Mouse (Mus musculus) heart, embryonic 13.5 days (tissue): Measurements from ENCODE around the gene Muc5ac. TPM values are rescaled to one million over a fixed set of nuclear protein-coding genes. Genes with fewer than 3 reads are reported as not detected.

Experiments
- ATAC-seq: fragments of 200-750 bp; cut with Nextera tagmentation; 2 replicates; pipeline ENCODE4 v1.8.0; 2017; ENCODE audit warnings: moderate TSS enrichment; ENCODE audit not compliant: insufficient number of reproducible peaks, low FRiP score, low TSS enrichment; ENCODE audit errors: extremely low read depth
- H3K27ac ChIP-seq: fragments of 300-500 bp; sonication (generic); replicated peaks from 2 replicates; pipeline ENCODE4 v1.5.1; 2015; ENCODE audit warnings: moderate library complexity, mild to moderate bottlenecking, inconsistent platforms
- H3K27me3 ChIP-seq: fragments of 300-500 bp; sonication (generic); replicated peaks from 2 replicates; pipeline ENCODE4 v1.6.1; 2015; ENCODE audit warnings: mild to moderate bottlenecking, inconsistent platforms
- H3K36me3 ChIP-seq: fragments of 300-500 bp; sonication (generic); 2 replicates; pipeline ENCODE4 v1.6.1; 2015; ENCODE audit warnings: mild to moderate bottlenecking, inconsistent platforms
- H3K4me1 ChIP-seq: fragments of 300-500 bp; sonication (generic); 2 replicates; pipeline ENCODE4 v1.6.1; 2015; ENCODE audit warnings: inconsistent platforms
- H3K4me2 ChIP-seq: fragments of 300-500 bp; sonication (generic); 2 replicates; pipeline ENCODE4 v1.6.1; 2015; ENCODE audit warnings: inconsistent platforms, mild to moderate bottlenecking, moderate library complexity
- H3K4me3 ChIP-seq: fragments of 300-500 bp; sonication (generic); 2 replicates; pipeline ENCODE4 v1.5.1; 2015; ENCODE audit warnings: moderate library complexity, mild to moderate bottlenecking, inconsistent platforms
- H3K9ac ChIP-seq: fragments of 300-500 bp; sonication (generic); 2 replicates; pipeline ENCODE4 v1.6.1; 2015; ENCODE audit warnings: inconsistent platforms, mild to moderate bottlenecking, moderate library complexity
- H3K9me3 ChIP-seq: fragments of 300-500 bp; sonication (generic); 2 replicates; pipeline ENCODE4 v1.6.1; 2016; ENCODE audit warnings: inconsistent platforms
- WGBS: fragments of 180-500 bp; shearing (Covaris S2); methylation state at CpG from one replicate; pipeline ENCODE4 v1.1.7; 2015; ENCODE audit warnings: mixed read lengths; 5-methylcytosine and 5-hydroxymethylcytosine counted together
- polyA plus RNA-seq: library from polyadenylated mRNA; unstranded; fragments of >200 nt; fragmentation: Nextera tagmentation; extraction: Ambion mirVana; gene quantifications from 2 replicates; pipeline ENCODE4 v1.2.1, GENCODE M21; 2015

Muc5ac gene
- polyA plus RNA-seq, 1 experiment from 2014 or later: not detected

DNA sequence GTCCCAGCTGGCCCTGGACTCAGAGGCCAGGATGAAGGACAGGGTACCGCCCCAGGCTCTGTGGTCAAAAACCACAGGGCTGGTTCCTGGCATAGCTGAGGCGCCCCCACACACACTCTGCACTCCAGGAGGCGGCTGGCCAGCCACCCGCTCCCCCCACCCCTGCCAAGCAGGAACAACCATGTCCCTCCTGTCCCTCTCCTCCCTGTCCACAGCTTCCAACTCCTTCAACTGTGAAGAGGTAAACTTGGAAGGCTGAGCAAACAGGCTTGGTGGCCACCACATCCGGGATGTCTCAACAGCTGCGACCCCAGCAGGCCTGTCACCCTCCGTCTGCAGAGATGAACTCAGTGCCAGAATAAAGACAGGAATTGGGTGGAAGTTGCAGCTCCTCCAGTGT is 47.2 kb downstream of the Muc5ac start:
- Histone ChIP-seq H3K36me3 (no peaks in the 10 kb centered on the region), H3K4me2 (no peak overlapping the region), H3K4me3 (no peak overlapping the region), H3K9me3 (no peaks in the 10 kb centered on the region), H3K4me1 (peaks cover 42% of the 10 kb centered on the region), H3K27ac (peak overlapping the region; percentile 56), H3K27me3 (peaks cover 9% of the 10 kb centered on the region), H3K9ac (0 out of 2 replicates have a peak overlapping the region, but pooled peaks have one; percentile 33)
- no peak for ATAC-seq
- 69% methylated on average over 7 of the region's 7 CpGs for WGBS

DNA sequence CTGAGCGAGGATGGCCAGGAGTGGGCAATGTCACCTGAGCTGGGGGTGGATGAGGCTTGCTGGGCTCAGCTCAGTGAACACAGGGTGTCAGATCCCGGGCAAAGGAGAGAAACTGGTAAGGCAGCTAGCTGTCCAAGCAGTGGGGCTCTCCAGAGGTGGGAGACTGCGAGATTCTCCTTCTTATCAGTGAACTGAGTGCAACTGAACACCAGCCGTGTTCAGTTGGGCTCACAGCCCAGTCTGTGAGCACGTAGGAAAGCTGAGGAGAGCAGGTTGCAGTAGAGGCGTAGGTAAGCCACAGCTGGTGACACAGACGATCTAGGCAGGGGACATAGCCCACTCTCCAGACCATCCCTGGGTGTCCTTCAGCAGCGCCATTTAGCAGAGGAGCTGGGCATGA is 47.7 kb downstream of the Muc5ac start:
- Histone ChIP-seq H3K36me3 (no peaks in the 10 kb centered on the region), H3K9me3 (no peaks in the 10 kb centered on the region), H3K27me3 (peaks cover 9% of the 10 kb centered on the region), H3K4me2 (no peak overlapping the region), H3K4me3 (no peak overlapping the region), H3K9ac (0 out of 2 replicates have a peak overlapping the region, but pooled peaks have one; percentile 33), H3K4me1 (peaks cover 46% of the 10 kb centered on the region), H3K27ac (peak overlapping the region; percentile 56)
- no peak for ATAC-seq
- WGBS: 37% methylated on average over 8 of the region's 8 CpGs

- ATAC-seq: peak; percentile 7; the same call in 1 of the 2 replicates
- no peak within 1 kb of the TSS for H3K4me2 ChIP-seq
- WGBS: 44% methylated on average over 5 of the region's 5 CpGs
Observed at GRCm38 (mm10) chr7:141838779-141839178, 50.0 kb downstream of the Muc5ac start, which contains the start of gene Muc5b. Gene Muc5b (plus strand): TSS chr7:141839070.

GRCm38 (mm10) chr7:141840354-141840753 is 51.6 kb downstream of the Muc5ac start:
- Histone ChIP-seq H3K9ac (no peak overlapping the region), H3K4me1 (peaks cover 46% of the 10 kb centered on the region), H3K27me3 (peaks cover 30% of the 10 kb centered on the region), H3K4me3 (no peak overlapping the region), H3K4me2 (no peak overlapping the region), H3K9me3 (no peaks in the 10 kb centered on the region), H3K36me3 (no peaks in the 10 kb centered on the region), H3K27ac (no peak overlapping the region)
- no peak for ATAC-seq
- 79% methylated on average over 10 of the region's 10 CpGs for WGBS

More at GRCm38 (mm10) chr7:141838779-141839178, 50.0 kb downstream of the Muc5ac start, which contains the start of gene Muc5b:
- Histone ChIP-seq H3K9me3 (no peaks in the 10 kb centered on the region), H3K9ac (no peak within 1 kb of the TSS), H3K4me1 (peaks cover 46% of the 10 kb centered on the region), H3K27ac (no peak within 1 kb of the TSS), H3K36me3 (no peaks in the 10 kb centered on the region), H3K4me3 (no peak within 1 kb of the TSS), H3K27me3 (peaks cover 25% of the 10 kb centered on the region)

GRCm38 (mm10) chr7:141861046-141861445 is 72.3 kb downstream of the Muc5ac start:
- H3K27me3 ChIP-seq: no peaks in the 10 kb centered on the region
- no peaks in the 10 kb centered on the region for H3K4me1 ChIP-seq
- no peaks in the 10 kb centered on the region for H3K36me3 ChIP-seq
- no peak for ATAC-seq
- no peak overlapping the region for H3K9ac ChIP-seq
- no peak overlapping the region for H3K4me3 ChIP-seq
- no peaks in the 10 kb centered on the region for H3K9me3 ChIP-seq
- no peak overlapping the region for H3K27ac ChIP-seq
- 81% methylated on average over 4 of the region's 4 CpGs for WGBS
- no peak overlapping the region for H3K4me2 ChIP-seq

Other genes starting within 250 kb of the Muc5ac start
- 36.3 TPM in 2 replicates for gene Chid1, start 249.1 kb upstream of the Muc5ac start, polyA plus RNA-seq
- gene Ap2a2, start 226.8 kb upstream of the Muc5ac start, polyA plus RNA-seq: 50.8 and 54.8 TPM in 2 replicates
- 0.11 and 0.23 TPM in 2 replicates for gene Muc6, start 133.7 kb upstream of the Muc5ac start, polyA plus RNA-seq
- gene Muc2, start 98.6 kb upstream of the Muc5ac start, polyA plus RNA-seq: 0.42 and 0.82 TPM in 2 replicates
- gene Muc5b, start 50.1 kb downstream of the Muc5ac start, polyA plus RNA-seq: 0.03 and 0.05 TPM in 2 replicates
- 34.1 and 35.6 TPM in 2 replicates for gene Tollip, start 129.5 kb downstream of the Muc5ac start, polyA plus RNA-seq
- gene Brsk2, start 160.8 kb downstream of the Muc5ac start, polyA plus RNA-seq: 0.35 and 0.48 TPM in 2 replicates